Mouse (Mus musculus) lung, adult 2 months (tissue): Measurements from ENCODE around the gene Celf5. TPM values are rescaled to one million over a fixed set of nuclear protein-coding genes. Genes with fewer than 3 reads are reported as not detected.

Source experiments
- DNase-seq: peaks from one replicate; pipeline ENCODE4 v3.0.0; 2022
- H3K4me1 ChIP-seq: fragments of 200-500 bp; 2 replicates; pipeline ENCODE4 v1.6.1; 2011; ENCODE audit warnings: low read length; ENCODE audit not compliant: control insufficient read depth, insufficient read depth
- H3K4me3 ChIP-seq: fragments of 200-500 bp; replicated peaks from 2 replicates; pipeline ENCODE3; 2011; ENCODE audit warnings: low read depth, mild to moderate bottlenecking, control low read depth, low read length; ENCODE audit errors: extremely low read depth
- CTCF ChIP-seq: fragments of 200-500 bp; IDR thresholded peaks from 2 replicates; pipeline ENCODE4 v1.5.1; 2011; ENCODE audit warnings: mild to moderate bottlenecking, low read length, control low read depth; ENCODE audit not compliant: insufficient read depth
- POLR2A ChIP-seq: fragments of 200-500 bp; IDR thresholded peaks from 2 replicates; pipeline ENCODE4 v1.6.1; 2011; ENCODE audit warnings: low read depth, mild to moderate bottlenecking, control low read depth, low read length, borderline replicate concordance; ENCODE audit errors: extremely low read depth
- WGBS: fragments of 180-500 bp; shearing (Covaris S2); methylation state at CpG from one replicate; pipeline ENCODE4 v1.1.7; 2018; 5-methylcytosine and 5-hydroxymethylcytosine counted together
- polyA plus RNA-seq: library from polyadenylated mRNA; depleted of rRNA; stranded (reverse); fragments of >200 nt; gene quantifications from 2 replicates; pipeline ENCODE4 v1.2.3, GENCODE M21; 2012

Gene Celf5
- polyA plus RNA-seq, 1 experiment, result 0.92 TPM

DNA sequence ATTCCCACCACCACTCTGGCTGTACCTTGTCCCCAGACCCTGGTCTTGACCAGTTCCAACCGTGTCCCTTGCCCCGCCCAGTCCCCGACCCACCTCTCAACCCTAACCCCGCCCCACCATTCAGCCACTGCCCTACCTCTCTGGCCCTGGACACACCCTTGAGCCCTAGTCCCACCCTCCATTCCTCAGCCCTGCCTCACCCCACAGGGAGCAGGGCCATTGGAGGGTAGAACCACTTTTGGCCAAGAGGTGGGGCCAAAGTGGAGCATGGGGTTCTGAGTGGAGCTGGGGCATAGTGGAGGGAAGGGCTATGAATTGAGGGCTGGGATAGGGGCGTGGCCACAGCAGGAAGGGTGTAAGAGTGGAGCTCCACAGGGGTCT, 17.3 kb downstream of the Celf5 start:
- DNase-seq, result no peak
- Histone ChIP-seq H3K4me3 (no peak overlapping the region), H3K4me1 (no peaks in the 10 kb centered on the region; the same call in 1 of the 2 replicates)
- WGBS, result 5% methylated on average over 5 of the region's 5 CpGs
- TF ChIP-seq POLR2A (no peak), CTCF (no peak)

DNA sequence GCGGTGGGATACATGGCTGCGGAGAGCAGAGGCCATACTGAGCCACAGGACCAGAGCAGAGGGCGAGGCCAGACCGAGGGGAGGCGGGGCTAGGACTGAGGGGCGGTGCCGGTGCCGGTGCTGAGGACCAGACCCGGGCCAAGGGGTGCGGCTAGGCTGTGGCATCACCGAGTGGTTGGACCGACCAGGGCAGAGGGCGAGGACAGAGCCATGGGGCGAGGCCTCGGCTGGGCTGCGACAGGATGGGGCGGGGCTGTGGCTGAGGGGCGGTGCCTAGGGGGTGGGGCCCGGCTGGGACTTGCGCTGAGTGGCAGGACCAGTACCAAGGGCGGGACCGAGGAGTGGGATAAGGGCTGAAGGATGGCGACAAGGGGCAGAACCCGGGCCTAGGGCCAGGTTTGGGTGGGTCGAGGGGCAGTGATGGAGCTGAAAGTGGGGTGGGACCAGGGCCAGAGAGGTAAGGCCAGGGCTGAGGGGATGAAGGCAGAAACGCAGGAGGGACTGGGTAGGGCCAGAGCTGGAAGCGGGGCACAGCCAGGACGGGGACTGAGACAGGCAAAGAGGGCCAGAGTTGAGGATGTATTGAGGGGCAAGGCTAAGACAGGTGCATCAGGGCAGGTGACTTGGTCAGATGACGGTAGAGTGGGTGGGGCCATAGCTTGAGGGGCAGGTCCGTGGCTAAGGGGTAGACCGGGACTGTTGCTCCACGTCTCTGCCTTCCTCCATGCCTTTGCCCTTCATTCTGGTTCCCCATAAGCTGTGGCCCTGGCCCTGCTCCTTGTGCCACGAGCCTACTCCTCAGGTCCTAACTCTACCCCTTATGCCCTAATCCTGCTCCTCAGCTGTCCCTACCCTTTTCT, 17.9 kb downstream of the Celf5 start:
- DNase-seq, result peak; percentile 38
- no peak overlapping the region for H3K4me3 ChIP-seq

DNA sequence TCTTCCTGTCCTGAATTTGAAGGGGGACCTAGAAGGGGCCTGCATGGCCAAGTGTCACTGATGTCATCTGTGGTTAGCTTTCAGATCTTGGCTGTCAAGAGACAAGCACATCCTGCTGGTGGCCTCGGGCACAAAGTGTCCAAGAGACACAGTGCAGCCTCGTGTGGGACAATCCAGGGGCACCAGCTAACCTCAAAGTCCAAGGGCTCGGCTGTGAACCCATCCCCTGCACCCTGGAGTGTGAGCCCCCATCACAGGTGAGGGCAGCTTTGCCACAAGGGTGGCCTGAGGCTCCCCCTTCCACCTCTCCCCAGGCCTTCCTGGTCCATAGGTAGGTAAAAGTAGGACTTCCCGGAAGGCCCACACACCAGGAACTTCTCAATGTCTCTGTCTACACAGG, 19.0 kb downstream of the Celf5 start:
- Histone ChIP-seq H3K4me1 (no peaks in the 10 kb centered on the region; the same call in 1 of the 2 replicates), H3K4me3 (no peak overlapping the region)
- 61% methylated on average over 4 of the region's 4 CpGs for WGBS
- DNase-seq, result no peak
- no peak for TF ChIP-seq POLR2A
- TF ChIP-seq CTCF, result no peak

More for the DNA sequence above, 17.9 kb downstream of the Celf5 start:
- WGBS, result 4% methylated on average over 33 of the region's 33 CpGs
- TF ChIP-seq POLR2A (no peak), CTCF (no peak)
- H3K4me1 ChIP-seq, result no peaks in the 10 kb centered on the region; the same call in 1 of the 2 replicates

DNA sequence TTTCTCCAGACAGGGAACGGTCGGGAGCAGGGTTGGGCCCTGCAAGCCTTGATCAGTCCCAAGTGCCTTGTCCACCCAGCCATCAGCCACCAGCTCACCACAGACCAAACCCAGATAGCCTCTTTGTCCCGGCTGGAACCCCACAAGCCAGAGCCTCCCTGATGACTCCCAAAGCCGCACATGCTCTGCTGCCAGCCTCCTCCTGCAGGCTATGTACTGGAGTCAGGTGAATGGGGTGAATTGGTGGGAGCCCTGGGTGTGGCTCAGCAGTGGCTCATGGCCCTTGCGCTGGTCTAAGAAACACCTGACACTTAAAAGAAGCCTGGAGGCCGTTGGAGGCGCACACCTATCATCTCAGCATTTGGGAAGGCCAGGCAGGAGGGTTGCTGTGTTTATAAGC, 19.6 kb downstream of the Celf5 start:
- DNase-seq, result no peak
- Histone ChIP-seq H3K4me3 (no peak overlapping the region), H3K4me1 (no peaks in the 10 kb centered on the region; the same call in 1 of the 2 replicates)
- 76% methylated on average over 7 of the region's 7 CpGs for WGBS
- TF ChIP-seq POLR2A, result no peak
- no peak for TF ChIP-seq CTCF

DNA sequence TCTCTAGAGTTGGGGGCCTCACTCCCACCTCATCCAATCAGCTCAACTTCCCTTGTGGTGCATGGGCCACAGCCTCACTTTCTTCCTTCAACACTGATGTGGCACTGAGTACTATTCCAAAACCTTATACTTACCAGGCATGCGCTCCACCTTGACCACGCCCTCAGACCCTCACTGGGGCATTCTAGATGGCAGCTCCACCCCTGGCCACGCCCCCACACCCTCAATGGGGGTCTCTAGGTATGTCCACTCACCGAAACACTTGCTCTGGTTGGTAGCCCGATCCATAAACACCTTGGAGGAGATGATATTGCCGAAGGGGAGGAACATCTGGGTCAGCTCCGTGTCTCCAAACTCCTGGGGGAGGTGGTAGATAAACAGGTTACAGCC, 20.1 kb downstream of the Celf5 start:
- DNase-seq, result no peak
- TF ChIP-seq POLR2A, result no peak
- no peaks in the 10 kb centered on the region; the same call in 1 of the 2 replicates for H3K4me1 ChIP-seq
- no peak overlapping the region for H3K4me3 ChIP-seq
- 34% methylated on average over 7 of the region's 7 CpGs for WGBS

DNA sequence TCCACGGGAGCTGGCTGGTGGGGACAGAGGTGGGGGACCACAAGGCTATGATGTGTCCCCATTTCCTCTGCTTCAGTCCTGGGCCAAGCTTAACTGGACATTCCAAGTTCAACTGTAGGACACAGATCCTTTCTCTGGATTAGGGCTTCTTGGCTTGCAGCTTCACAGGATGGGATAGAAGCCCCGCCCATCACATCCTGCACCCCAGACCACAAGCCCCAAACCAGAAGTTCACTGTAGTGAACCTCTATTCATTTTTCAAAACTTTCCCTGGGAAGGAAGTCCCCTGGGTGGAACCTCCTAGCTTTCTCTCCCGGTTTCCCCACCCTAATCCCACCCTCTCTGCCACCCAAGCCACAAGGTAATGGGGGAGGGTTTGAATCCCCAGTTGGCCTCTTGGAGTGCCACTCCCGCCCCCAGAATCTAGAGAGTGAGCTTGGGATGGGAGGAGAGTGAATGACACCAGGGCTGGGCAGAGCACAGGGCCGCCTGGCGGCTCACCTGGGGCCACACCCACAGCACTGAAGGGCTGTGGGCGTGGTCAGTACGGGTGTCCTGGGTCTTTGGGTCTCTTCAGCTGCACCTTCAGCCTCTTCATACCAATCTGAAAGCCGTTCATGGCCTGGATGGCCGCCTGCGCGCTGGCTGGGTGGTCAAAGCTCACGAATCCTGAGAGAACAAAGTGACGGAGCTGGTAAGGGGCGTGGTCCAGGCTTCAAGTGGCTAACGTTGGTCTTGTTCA, 20.7 kb downstream of the Celf5 start:
- Histone ChIP-seq H3K4me3 (no peak overlapping the region), H3K4me1 (no peaks in the 10 kb centered on the region; the same call in 1 of the 2 replicates)
- TF ChIP-seq CTCF (no peak), POLR2A (no peak)
- no peak for DNase-seq
- 9% methylated on average over 16 of the region's 16 CpGs for WGBS

DNA sequence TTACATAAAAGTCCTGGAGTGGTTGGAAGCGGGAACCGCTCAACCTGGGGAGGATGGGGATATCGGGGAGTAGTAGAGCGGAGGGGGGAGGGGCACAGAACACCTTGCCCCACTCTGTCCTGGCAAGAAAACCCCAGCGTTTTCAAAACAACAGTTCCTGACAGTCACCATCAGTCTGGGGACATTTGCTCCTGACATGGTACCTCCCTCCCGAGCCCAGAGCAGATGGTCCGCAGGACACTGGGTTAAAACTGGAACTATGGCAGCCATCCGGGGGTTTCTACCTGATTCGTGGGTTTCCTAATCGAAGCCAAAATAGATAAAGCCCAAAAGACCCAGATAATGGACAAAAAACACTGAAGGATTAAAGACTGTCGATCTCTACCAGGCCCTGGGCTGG, 21.6 kb downstream of the Celf5 start:
- Histone ChIP-seq H3K4me1 (no peaks in the 10 kb centered on the region; the same call in 1 of the 2 replicates), H3K4me3 (no peak overlapping the region)
- WGBS, result 46% methylated on average over 11 of the region's 11 CpGs
- TF ChIP-seq POLR2A, result no peak
- DNase-seq, result no peak

DNA sequence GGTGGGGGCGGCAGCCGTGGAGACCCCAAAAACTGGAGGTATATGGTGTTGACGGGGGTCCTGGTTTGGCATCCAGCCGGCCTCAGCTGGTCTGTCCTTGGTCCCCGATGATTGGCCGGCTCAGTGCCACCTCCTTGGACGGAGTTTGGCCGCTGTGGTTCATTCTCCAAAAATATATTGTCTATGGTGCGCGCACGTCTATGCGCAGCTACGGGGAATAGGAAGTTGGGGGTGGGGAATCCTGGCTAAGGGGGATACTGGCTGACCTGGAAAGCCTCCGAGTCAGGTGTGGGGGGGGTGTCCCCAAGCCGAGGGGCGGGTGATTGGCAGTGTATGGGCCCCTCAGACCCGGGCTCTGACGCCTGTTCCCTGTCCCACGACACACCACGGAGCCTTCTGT, 22.0 kb downstream of the Celf5 start:
- 17% methylated on average over 20 of the region's 20 CpGs for WGBS
- no peak for DNase-seq
- no peaks in the 10 kb centered on the region; the same call in 1 of the 2 replicates for H3K4me1 ChIP-seq
- no peak for TF ChIP-seq POLR2A
- no peak overlapping the region for H3K4me3 ChIP-seq

DNA sequence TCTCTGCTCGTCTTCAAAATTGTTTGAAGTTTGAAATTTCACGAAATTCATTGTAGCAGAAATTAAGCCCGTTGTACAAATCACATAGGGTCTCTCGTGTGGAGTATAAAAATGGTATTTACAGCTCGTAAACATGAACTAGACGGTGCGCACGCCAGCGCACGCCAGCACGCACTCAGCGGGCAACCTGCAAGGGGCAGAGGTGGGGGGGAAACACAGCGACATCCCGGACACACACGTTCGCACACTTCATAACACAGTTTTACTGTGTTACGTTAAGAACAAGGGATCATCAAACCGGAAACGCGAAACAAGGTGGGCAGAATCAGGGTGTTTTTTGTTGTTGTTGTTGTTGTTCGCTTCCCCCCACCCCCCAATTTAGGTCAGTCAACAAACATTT, 23.1 kb downstream of the Celf5 start:
- TF ChIP-seq POLR2A, result no peak
- no peak for TF ChIP-seq CTCF
- no peak for DNase-seq
- 65% methylated on average over 21 of the region's 21 CpGs for WGBS
- Histone ChIP-seq H3K4me3 (no peak overlapping the region), H3K4me1 (no peaks in the 10 kb centered on the region; the same call in 1 of the 2 replicates)
